Comparison of ENCODE assay signal across 11 mouse cellular contexts in genomic region chr16:84875718-84876035, GRCm38 (mm10). TPM values are rescaled to one million over a fixed set of nuclear protein-coding genes. Genes with fewer than 3 reads are reported as not detected.
DNase-seq lines count a peak whose midpoint lies in the region; ATAC-seq and TF ChIP-seq lines count a peak whose summit lies in the region.
"Had no signal": no experiment of that assay in that cellular context is flagged by ENCODE, and none has a peak within 500 bp of the region (broad histone marks: within the 10 kb centered on the region; RNA-seq: fewer than 3 reads in every experiment).

No protein-coding gene starts in this region.

- no peak for DNase-seq in intestine, embryonic 14.5 days (ENCODE audit: low spot score)
- peak; percentile 33 to 38 for DNase-seq in right cerebral cortex, adult 2 months (ENCODE audit: low spot score in 2 of 2)
- no peak for DNase-seq in right cerebral cortex, postnatal 4 days
- DNase-seq in left cerebral cortex, adult 2 months (ENCODE audit: extremely low spot score in 1 of 2, low spot score in 2 of 2): peak in 1 of 2 experiments; percentile 19
- peak; percentile 49 for DNase-seq in telencephalon, adult 2 months (ENCODE audit: low read depth, low spot score)
- DNase-seq in urinary bladder, postnatal 10 days (ENCODE audit: low spot score): no peak
- DNase-seq: gastrocnemius, postnatal 14 days had no signal

- no peaks in the 10 kb centered on the region for H3K36me3 ChIP-seq in intestine, embryonic 14.5 days (ENCODE audit: control insufficient read depth, insufficient read depth, low read length)
- no peaks in the 10 kb centered on the region for H3K36me3 ChIP-seq in intestine, embryonic 16.5 days (ENCODE audit: control insufficient read depth, insufficient read depth, low read length)
- H3K36me3 ChIP-seq: embryonic facial prominence, embryonic 15.5 days; liver, embryonic 12.5 days had no signal

- WGBS in intestine, embryonic 14.5 days: 58% methylated on average over 7 of the region's 7 CpGs
- WGBS in intestine, embryonic 16.5 days: 61% methylated on average over 7 of the region's 7 CpGs

- intact Hi-C loops in left cerebral cortex, adult 2 months (cut with DNase I): loop anchor here (1.0 to 10.0 kb wide), 3 partner anchors 42 to 799 kb away; partner anchors contain the start of gene App

- no peaks in the 10 kb centered on the region for H3K27me3 ChIP-seq in intestine, embryonic 14.5 days (replicated peaks; ENCODE audit: control insufficient read depth, insufficient read depth, low read length)
- H3K27me3 ChIP-seq in intestine, embryonic 16.5 days (replicated peaks; ENCODE audit: control insufficient read depth, insufficient read depth, low read length): no peaks in the 10 kb centered on the region
- H3K27me3 ChIP-seq: embryonic facial prominence, embryonic 15.5 days had no signal

- no peak overlapping the region for H3K27ac ChIP-seq in intestine, embryonic 14.5 days (ENCODE audit: low read depth)
- no peak overlapping the region for H3K27ac ChIP-seq in intestine, embryonic 16.5 days (ENCODE audit: low read length)
- peak overlapping the region; percentile 72 for H3K27ac ChIP-seq in left cerebral cortex, adult 2 months
- H3K27ac ChIP-seq: embryonic facial prominence, embryonic 15.5 days; liver, embryonic 12.5 days had no signal

- no peak overlapping the region for H3K9ac ChIP-seq in intestine, embryonic 14.5 days (ENCODE audit: low read length)
- H3K9ac ChIP-seq in intestine, embryonic 16.5 days (ENCODE audit: low read depth, low read length): no peak overlapping the region
- H3K9ac ChIP-seq: embryonic facial prominence, embryonic 15.5 days; liver, embryonic 12.5 days had no signal

- no peak for TF ChIP-seq CTCF in left cerebral cortex, adult 2 months (IDR thresholded peaks at IDR 0.05)

- H3K4me1 ChIP-seq in intestine, embryonic 14.5 days (replicated peaks; ENCODE audit: control insufficient read depth, insufficient read depth, low read length): no peaks in the 10 kb centered on the region; the same call in 1 of the 2 replicates
- H3K4me1 ChIP-seq in intestine, embryonic 16.5 days (ENCODE audit: control insufficient read depth, insufficient read depth, low read length): 0 out of 2 replicates have a peak, but pooled peaks cover 4% of the 10 kb centered on the region
- H3K4me1 ChIP-seq: embryonic facial prominence, embryonic 15.5 days; liver, embryonic 12.5 days had no signal

- H3K9me3 ChIP-seq in intestine, embryonic 14.5 days (ENCODE audit: control insufficient read depth, low read length): no peaks in the 10 kb centered on the region
- no peaks in the 10 kb centered on the region for H3K9me3 ChIP-seq in intestine, embryonic 16.5 days (ENCODE audit: control insufficient read depth, low read length)
- H3K9me3 ChIP-seq: embryonic facial prominence, embryonic 15.5 days; liver, embryonic 12.5 days had no signal

- H3K4me2 ChIP-seq in intestine, embryonic 14.5 days (ENCODE audit: low read length): peak overlapping the region; percentile 47
- H3K4me2 ChIP-seq in intestine, embryonic 16.5 days (ENCODE audit: low read depth, low read length): no peak overlapping the region
- H3K4me2 ChIP-seq: liver, embryonic 12.5 days had no signal

- ATAC-seq in intestine, embryonic 14.5 days (replicated peaks; ENCODE audit: low FRiP score, low TSS enrichment, low read depth): no peak
- no peak for ATAC-seq in intestine, embryonic 16.5 days
- ATAC-seq in cerebellum, adult (ENCODE audit: insufficient number of reproducible peaks, low FRiP score, low TSS enrichment): no peak
- ATAC-seq: liver, embryonic 12.5 days had no signal

- peak overlapping the region; percentile 27; the same call in 1 of the 2 replicates for H3K4me3 ChIP-seq in intestine, embryonic 14.5 days (ENCODE audit: low read depth, low read length)
- H3K4me3 ChIP-seq in intestine, embryonic 16.5 days (ENCODE audit: low read length): no peak overlapping the region
- peak overlapping the region; percentile 35 for H3K4me3 ChIP-seq in left cerebral cortex, adult 2 months
- H3K4me3 ChIP-seq: embryonic facial prominence, embryonic 15.5 days; liver, embryonic 12.5 days had no signal

RNA-seq across cellular contexts. Expression of gene Atp5j, which starts 40.3 kb away (rescaled TPM):
- 917 and 1,004 TPM in 2 replicates for polyA plus RNA-seq in intestine, embryonic 14.5 days (2014; fragmentation: Nextera tagmentation; extraction: Ambion mirVana)
- 1,127 and 1,131 TPM in 2 replicates for polyA plus RNA-seq in intestine, embryonic 16.5 days (2015; fragmentation: Nextera tagmentation; extraction: Ambion mirVana)
- 100 to 1,000 TPM; 354 to 363 TPM for total RNA-seq in left cerebral cortex, adult 2 months (2021)

RNA-seq across cellular contexts. Expression of gene Gabpa, which starts 41.0 kb away (rescaled TPM):
- 31.9 and 38.5 TPM in 2 replicates for polyA plus RNA-seq in intestine, embryonic 14.5 days (2014; fragmentation: Nextera tagmentation; extraction: Ambion mirVana)
- 24.3 and 25.1 TPM in 2 replicates for polyA plus RNA-seq in intestine, embryonic 16.5 days (2015; fragmentation: Nextera tagmentation; extraction: Ambion mirVana)
- total RNA-seq in left cerebral cortex, adult 2 months (2021): 10 to 100 TPM; 18.2 to 22.2 TPM

Comparison
In these comparisons a context has a peak if more than half of its experiments do, and no peak if none do; other contexts are left out.
1. DNase-seq: peak in right cerebral cortex, adult 2 months (2 of 2) and telencephalon, adult 2 months (single experiment); none in intestine, embryonic 14.5 days (single experiment), right cerebral cortex, postnatal 4 days (single experiment) and urinary bladder, postnatal 10 days (single experiment).